Mouse (Mus musculus) C2C12 (cell line): ENCODE results near the gene Rps27rt.

Experiments used
- CEBPB ChIP-seq: IDR thresholded peaks from one replicate; pipeline ENCODE4 v1.6.1; 2011; ENCODE audit warnings: low read depth, mild to moderate bottlenecking, control low read depth, moderate library complexity
- CTCF ChIP-seq: IDR thresholded peaks from one replicate; pipeline ENCODE4 v1.5.1; 2011; ENCODE audit not compliant: control insufficient read depth, insufficient read depth, insufficient read length
- FOSL1 ChIP-seq: IDR thresholded peaks from one replicate; pipeline ENCODE4 v1.8.0; 2011; ENCODE audit warnings: mild to moderate bottlenecking, low read length; ENCODE audit not compliant: poor library complexity, insufficient read depth, severe bottlenecking
- MAX ChIP-seq: IDR thresholded peaks from one replicate; pipeline ENCODE4 v1.6.1; 2011; ENCODE audit warnings: mild to moderate bottlenecking, control low read depth
- MYOD1 ChIP-seq: IDR thresholded peaks from one replicate; pipeline ENCODE4 v1.6.1; 2011; ENCODE audit warnings: low read depth; ENCODE audit not compliant: control insufficient read depth, insufficient read length
- MYOG ChIP-seq: IDR thresholded peaks from one replicate; pipeline ENCODE4 v1.6.1; 2011; ENCODE audit not compliant: control insufficient read depth, insufficient read length; ENCODE audit errors: extremely low read depth
- USF1 ChIP-seq: IDR thresholded peaks from one replicate; pipeline ENCODE4 v1.6.1; 2011; ENCODE audit warnings: low read depth, mild to moderate bottlenecking, control low read depth, moderate library complexity

GRCm38 (mm10) chr9:114995250-114995649 lies 12.7 kb upstream of the Rps27rt start:
- TF ChIP-seq CTCF (no peak), FOSL1 (no peak), CEBPB (no peak), MYOD1 (no peak), MAX (no peak), USF1 (no peak), MYOG (no peak)
